Mouse (Mus musculus): ENCODE measurements around the gene Meaf6. TPM values are rescaled to one million over a fixed set of nuclear protein-coding genes. Genes with fewer than 3 reads are reported as not detected.

The Meaf6 gene
- total RNA-seq, 2 experiments from 2014 or later: 12.0 to 13.5 TPM

DNA sequence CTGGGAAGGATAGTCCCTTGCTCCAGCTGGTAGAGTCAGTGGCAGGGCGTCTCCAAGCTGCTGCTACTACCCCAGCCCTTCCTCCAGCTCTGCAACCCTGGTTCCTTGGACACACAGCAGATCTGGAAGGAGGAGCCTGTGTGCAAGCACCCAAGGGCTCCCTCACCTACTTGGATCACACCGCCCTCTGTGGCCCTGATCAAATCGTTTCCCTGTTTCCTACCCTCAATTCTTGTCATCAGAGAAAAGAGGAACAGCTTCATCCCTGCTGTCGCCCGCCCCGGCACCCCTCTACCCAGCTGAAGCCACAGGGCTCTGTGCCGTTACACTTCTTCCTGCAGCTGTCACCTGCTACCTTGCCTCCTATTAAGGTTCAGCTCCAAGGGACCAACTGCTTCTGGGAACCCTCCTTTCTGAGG is 33.0 kb downstream of the Meaf6 start:
- intact Hi-C loops (cut with DNase I): no loop called here
- no peak for TF ChIP-seq CTCF (IDR thresholded peaks at IDR 0.05)
- peak overlapping the region; percentile 90 for H3K27ac ChIP-seq

DNA sequence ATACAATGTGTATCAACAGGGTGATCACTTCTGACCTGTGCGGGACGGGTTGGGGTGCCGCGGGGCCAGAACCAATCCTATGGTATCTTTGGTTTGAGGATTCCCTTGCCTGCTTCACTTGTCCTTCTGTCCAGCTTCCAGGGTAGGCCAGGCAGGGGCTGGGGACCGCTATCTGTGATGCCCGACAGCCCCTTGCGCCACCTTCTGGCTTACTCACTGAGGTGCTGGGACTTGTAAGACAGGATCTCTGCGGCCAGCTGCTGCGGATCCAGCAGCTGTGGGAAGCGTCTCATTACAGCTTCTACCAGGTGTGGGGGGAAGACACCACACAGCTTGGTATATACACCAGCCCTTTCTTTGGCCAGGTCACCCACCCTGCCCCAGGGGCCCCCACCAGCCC is 34.1 kb downstream of the Meaf6 start:
- intact Hi-C loops (cut with DNase I): no loop called here
- peak; percentile 18 for DNase-seq
- no peak overlapping the region for H3K4me3 ChIP-seq
- no peak overlapping the region for H3K27ac ChIP-seq
- no peak for TF ChIP-seq CTCF (IDR thresholded peaks at IDR 0.05)

More for the DNA sequence above, 33.0 kb downstream of the Meaf6 start:
- peak; percentile 29 for DNase-seq
- no peak overlapping the region for H3K4me3 ChIP-seq

DNA sequence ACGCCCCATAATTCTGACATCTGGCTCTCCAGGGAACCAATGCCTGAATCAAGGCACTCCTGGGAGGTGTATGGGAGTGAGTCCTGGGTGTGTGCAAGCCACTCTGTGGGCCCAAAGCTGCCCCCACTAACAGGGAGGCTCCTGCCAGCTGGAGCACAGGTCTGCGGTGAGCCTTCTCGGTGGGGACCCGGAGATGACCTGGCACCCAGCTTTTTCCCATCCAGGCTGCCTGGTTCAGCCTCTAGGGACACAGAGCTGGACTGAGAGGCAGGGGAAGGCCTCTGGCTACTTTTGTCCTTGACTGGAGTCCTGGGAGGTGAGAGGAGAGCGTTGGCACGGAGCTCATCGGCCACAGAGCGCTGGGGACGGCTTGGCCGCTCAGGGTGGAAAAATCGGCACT is 34.8 kb downstream of the Meaf6 start:
- no peak for TF ChIP-seq CTCF (IDR thresholded peaks at IDR 0.05)
- DNase-seq: peak; percentile 21
- intact Hi-C loops (cut with DNase I): no loop called here
- Histone ChIP-seq H3K4me3 (no peak overlapping the region), H3K27ac (no peak overlapping the region)

DNA sequence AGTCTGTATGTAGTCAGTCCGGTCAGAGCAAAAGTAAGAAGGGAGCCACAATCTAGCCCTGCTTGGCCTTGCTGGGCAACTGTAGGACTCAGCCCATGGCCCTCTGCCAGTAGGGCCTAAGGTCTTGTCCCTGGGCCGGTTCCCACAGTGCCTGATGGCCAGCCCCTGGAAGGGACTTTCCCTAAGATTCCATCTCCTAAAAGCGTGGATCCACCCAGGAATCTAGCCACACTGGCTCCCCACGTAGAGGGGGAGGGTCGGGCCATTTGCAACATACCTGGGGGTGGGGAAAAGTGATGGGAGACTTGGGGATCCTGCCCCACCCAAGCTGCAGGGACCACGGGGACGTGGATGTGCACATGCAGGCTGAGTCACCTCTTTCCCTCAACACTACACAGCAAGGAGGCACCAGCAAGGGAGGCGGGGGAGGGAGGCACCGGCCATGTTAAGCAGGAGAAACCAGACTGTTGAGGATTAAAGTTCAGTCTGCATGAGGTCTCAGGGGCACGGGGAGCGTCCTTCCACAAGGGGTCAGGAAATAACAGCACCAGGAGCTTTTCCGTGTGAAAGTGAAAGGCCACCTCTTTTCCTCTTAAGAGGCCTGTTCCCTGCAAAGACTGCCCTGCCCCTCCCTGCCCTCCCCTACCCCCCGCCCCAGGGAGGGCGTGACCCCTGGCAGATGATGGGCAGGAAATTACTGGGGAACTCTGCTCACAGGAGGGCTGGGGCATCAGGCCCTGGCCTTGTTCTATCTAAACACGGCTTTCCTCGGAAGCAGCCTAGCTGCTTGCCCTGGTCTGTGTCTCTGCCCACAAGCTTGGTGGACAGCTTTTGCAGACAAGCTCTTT is 37.7 kb downstream of the Meaf6 start:
- DNase-seq: peak; percentile 79
- peak overlapping the region; percentile 99 for H3K27ac ChIP-seq
- H3K4me3 ChIP-seq: peak overlapping the region; percentile 54
- TF ChIP-seq CTCF (IDR thresholded peaks at IDR 0.05): 0 out of 2 replicates have a peak, but pooled peaks have one; percentile 2
- intact Hi-C loops (cut with DNase I): no loop called here

DNA sequence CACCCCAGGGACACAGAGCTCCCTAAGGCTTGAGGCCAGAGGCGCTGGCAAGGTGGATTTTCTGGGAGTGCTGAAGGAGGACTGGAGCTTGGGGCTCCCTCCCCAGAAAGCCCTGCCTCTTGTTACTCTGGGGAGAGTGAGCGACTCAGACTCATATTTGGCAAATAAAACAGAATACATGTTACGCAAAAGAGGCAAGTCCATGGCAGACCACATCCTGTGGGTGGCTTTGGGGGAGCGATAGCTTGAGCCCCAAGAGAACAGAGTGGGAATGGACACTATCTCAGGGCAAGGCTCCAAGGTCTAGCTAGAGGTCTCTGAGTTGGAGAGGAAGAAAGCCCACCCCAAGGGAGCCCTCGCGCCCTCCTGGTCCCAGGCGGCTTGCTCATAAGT is 38.3 kb downstream of the Meaf6 start:
- intact Hi-C loops (cut with DNase I): no loop called here
- Histone ChIP-seq H3K27ac (peak overlapping the region; percentile 99), H3K4me3 (peak overlapping the region; percentile 54)
- DNase-seq: no peak
- no peak for TF ChIP-seq CTCF (IDR thresholded peaks at IDR 0.05)

DNA sequence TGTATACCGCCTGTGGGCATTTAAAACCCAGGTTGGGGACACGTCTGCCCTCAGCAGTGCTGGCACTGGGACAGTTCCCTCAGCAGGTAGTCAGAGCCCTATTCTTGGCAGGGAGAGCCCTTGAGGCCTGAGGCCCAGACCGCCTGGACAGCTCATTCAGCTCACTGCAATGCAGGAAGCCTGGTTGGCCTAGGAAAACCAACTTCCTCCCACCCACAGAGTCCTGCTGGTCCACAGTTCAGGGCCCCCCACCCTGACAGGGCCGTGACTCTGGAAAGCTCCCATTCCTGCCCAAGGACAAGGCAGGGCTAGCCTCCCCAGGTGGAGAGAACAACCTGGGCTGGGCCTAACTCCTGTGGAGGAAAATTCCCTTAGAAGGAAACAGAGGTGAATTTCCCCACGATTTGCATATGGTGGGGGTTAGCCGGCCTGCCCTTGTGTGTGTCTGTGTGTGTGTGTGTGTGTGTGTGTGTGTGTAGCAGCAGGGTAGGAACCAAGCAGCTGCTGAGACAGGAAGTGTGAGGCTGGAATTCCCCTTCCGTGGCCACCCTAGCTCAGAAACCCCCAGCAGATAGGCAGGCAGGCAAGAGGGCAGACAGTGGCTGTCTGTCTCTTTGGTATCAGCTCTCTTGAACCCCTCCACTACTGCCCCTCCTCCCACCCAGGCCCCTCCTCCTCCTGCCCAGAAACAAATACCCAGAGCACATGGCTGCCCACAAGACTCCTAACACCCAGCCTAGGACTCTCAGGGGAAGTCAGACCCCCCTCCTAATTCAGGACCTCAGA is 39.7 kb downstream of the Meaf6 start:
- intact Hi-C loops (cut with DNase I): no loop called here
- Histone ChIP-seq H3K27ac (peak overlapping the region; percentile 99), H3K4me3 (peak overlapping the region; percentile 100)
- DNase-seq: peak; percentile 67
- no peak for TF ChIP-seq CTCF (IDR thresholded peaks at IDR 0.05)

DNA sequence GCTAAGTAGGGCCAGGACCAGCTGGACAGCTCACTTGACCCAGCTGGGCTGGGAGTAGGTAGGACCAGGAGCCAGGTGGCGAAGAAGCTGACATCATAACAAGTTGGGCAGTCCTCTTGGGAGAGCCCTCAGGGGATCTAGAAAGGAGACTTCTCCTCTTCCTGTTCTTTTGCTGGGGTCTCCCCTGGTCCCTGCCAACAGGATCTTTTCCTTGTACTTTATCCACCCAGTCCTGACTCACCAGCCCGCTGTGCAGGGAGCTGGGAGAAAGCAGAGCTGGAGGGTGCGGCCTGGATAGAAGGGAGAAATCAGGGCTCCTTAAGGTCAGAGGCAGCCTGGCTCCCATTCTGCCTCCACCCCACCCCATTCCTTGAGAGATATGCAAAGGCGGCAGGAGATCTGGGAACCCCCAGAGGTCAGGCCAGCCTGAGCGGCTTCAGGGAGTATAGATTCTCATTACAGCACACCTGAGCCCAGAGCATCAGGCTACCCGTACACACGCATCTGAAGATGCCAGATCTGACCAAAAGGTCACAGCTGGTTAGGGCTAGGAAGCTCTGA is 40.5 kb downstream of the Meaf6 start:
- peak overlapping the region; percentile 99 for H3K27ac ChIP-seq
- peak; percentile 57 for DNase-seq
- intact Hi-C loops (cut with DNase I): no loop called here
- no peak for TF ChIP-seq CTCF (IDR thresholded peaks at IDR 0.05)
- H3K4me3 ChIP-seq: peak overlapping the region; percentile 100

DNA sequence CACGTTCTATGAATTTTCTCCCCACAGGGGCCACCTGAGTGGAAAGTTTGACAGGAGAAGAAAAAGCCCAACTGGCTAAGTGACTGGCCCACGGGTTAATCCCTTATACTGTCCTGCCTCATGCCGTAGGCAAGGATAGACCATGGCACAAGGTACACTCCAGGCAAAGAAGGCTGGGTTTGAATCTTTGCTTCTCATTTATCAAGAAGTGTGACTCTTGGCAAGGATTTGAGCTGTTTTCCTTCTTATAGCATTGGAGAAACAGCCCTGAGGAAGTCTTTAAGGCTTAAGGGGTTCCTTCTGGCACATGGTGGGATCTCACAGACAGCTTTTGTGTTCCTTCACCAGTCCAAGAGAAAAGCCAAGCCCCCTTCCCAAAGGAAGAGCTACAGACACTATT is 41.3 kb downstream of the Meaf6 start:
- intact Hi-C loops (cut with DNase I): no loop called here
- DNase-seq: no peak
- Histone ChIP-seq H3K27ac (peak overlapping the region; percentile 99), H3K4me3 (peak overlapping the region; percentile 100)
- TF ChIP-seq CTCF (IDR thresholded peaks at IDR 0.05): no peak

DNA sequence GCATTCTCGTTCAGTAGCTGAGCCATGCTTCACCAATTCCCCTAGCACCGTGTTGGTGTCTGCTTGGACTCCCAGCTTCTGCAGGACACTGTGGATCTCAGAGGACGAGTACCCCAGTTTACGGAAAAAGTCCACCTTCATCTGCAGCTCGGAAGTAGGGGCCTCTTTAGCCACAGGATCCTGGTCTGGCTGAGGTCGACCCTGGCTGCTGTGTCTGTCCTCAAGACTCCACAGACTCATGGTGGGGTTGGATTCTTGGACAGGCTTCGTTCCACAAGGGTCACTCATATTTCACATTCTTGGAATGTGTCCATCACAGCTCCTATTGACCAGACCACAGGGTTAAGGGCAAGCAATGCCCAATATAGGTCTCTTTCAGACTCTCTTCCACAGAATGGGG is 41.8 kb downstream of the Meaf6 start:
- peak overlapping the region; percentile 99 for H3K27ac ChIP-seq
- no peak for TF ChIP-seq CTCF (IDR thresholded peaks at IDR 0.05)
- intact Hi-C loops (cut with DNase I): no loop called here
- DNase-seq: no peak
- H3K4me3 ChIP-seq: peak overlapping the region; percentile 100

DNA sequence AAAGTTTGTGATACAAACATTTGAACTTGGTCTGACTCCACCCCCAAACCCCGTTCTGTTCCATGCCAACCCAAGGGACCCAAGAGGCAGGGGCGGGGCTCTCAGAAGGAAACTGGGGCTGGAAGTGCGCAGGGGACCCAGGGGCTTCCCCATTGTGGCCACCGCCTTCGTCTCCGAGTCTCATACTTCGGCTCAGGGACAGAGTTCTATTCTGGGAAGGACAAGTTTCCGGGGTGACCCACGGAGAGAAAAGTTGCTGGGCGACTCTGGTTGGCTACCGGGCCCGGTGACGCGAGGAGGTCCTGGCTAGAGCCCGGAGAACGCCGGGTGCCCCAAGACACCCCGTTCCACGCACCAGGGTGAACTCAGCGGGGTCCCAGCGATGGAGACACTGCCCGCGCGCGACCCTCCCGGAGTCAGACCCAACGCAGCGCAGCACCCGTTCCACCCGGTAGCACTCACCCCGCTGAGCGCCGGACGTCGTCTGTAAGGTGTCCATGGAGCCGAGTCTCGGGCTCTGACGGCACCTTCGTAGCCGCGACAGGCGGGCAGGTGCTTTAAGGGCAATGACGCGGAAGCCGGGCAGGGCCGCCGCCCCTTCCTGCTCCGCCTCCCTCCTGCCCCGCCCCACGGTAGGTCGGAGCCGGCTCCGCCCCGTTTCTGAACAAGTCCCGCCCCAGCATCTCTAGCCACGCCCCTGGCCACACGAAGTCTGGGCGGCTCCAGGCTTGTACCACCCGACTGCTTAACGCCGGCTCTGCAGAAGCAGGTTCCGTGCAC is 42.6 kb downstream of the Meaf6 start, which contains the start of gene Zc3h12a:
Gene Zc3h12a, minus strand, starts transcription at position 536 of the 780 bp plus-strand sequence.
- H3K4me3 ChIP-seq: peak within 1 kb of the TSS; percentile 100
- peak within 1 kb of the TSS; percentile 99 for H3K27ac ChIP-seq
- TF ChIP-seq CTCF (IDR thresholded peaks at IDR 0.05): no peak
- intact Hi-C loops (cut with DNase I): no loop called here
- DNase-seq: peak; percentile 95

DNA sequence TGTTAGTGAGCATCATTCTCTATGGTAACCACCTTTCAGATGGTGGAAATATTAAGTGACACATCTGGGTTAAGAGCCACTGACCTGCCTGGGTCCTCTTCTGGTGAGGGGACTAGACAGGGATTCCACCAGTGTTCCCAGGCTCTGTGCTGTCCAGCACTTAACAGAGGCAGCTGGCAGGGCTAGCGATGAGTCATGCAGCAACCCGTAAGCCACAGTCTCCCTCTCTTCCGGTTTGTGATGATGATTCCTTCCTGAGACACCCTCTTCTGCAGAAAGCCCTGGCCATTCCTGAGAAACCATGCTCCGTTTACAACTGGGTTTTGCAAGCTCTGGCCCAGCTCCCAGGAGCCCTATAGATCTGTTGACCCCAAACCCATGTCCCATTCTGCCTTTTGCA is 46.6 kb downstream of the Meaf6 start:
- H3K27ac ChIP-seq: peak overlapping the region; percentile 2; the same call in 1 of the 2 replicates

DNA sequence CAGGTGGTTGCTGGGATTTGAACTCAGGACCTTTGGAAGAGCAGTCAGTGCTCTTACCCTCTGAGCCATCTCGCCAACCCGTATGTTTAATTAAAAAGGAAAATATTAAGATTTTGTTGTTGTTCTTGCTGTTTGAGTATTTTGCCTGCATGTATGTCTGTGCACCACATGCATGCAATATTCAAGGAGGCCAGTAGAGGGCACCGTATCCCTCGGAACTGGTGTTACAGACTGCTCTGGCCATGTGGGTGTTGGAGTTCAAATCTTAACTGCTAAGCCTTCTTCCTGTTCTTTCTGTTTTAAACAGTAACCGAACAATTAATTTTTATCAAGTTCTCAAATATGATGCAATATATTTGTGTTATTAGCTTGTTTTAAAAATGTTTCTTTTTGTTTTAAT is 47.5 kb downstream of the Meaf6 start:
- peak; percentile 74 for TF ChIP-seq CTCF (IDR thresholded peaks at IDR 0.05)
- intact Hi-C loops (cut with DNase I): no loop called here
- H3K27ac ChIP-seq: no peak overlapping the region
- H3K4me3 ChIP-seq: no peak overlapping the region
- peak; percentile 69 for DNase-seq

More for the DNA sequence above, 46.6 kb downstream of the Meaf6 start:
- intact Hi-C loops (cut with DNase I): no loop called here
- TF ChIP-seq CTCF (IDR thresholded peaks at IDR 0.05): no peak
- DNase-seq: peak; percentile 72
- H3K4me3 ChIP-seq: no peak overlapping the region
